Mouse (Mus musculus) megakaryocyte, adult 5-6 weeks (primary cell): ENCODE results near the gene Cux1. TPM values are rescaled to one million over a fixed set of nuclear protein-coding genes. Genes with fewer than 3 reads are reported as not detected.

ENCODE experiments used
- ATAC-seq: 2 replicates; pipeline ENCODE4 v1.8.0; 2016; ENCODE audit warnings: mild to moderate bottlenecking, inconsistent platforms; ENCODE audit not compliant: poor library complexity, severe bottlenecking
- total RNA-seq, 2 experiments: library from RNA; stranded (forward) in 1 of 2; stranded (reverse) in 1 of 2; fragments of 153-499, 151-499 nt in 1 of 2; fragments of 221-1000, 200-1000 nt in 1 of 2; gene quantifications; 2 replicates each; pipeline versions ENCODE4 v1.2.3 to v1.2.4; 2015 to 2017

The Cux1 gene
- total RNA-seq, 2 experiments from 2014 or later = 74.0 to 77.4 TPM

DNA sequence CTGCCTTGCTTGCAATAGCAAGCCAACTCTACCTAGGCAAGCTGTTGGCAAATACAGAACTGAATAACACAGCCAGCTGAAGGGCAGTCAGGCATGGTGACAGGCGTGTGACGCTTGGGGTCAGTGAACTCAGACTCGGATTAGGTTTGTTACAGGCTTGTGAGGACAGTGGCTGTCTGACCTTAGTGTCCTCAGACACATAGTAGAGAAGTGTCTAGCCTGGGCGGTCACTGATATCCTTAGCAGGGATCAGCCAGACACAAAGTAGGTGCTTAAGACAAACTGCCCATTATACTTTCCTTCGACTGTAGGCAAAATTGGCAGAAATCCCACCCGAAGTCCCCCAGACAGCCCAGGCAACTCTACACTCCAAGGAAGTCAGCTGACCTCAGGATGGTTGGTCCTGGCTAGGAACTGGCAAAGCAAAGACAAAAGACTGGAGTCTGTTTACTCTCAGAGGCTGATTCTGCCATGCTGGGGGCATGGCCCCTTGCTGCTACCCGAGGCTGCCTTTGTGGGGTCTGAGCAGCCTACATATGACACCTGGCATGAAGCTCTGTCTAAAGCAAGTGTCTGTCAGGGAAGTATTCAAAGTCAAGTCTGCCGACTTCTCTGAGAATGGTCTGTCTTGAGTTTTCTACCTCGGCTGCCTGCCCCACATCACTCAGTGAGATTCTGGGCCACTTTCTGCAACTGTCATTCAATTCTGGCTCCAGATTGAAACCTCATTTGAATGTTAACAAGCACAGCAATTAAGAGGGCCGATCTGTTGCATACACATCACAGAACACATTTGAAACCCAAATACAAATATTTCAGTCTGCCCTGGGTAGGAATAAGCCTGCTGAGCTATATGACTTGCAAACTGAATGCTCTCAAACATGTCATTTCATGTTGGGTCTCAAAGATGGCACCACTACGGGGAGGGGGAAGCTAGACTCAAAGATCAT lies 124.8 kb downstream of the Cux1 start:
- no peak for ATAC-seq

GRCm38 (mm10) chr5:136429647-136430046 lies 137.6 kb downstream of the Cux1 start:
- ATAC-seq = peak; percentile 72

DNA sequence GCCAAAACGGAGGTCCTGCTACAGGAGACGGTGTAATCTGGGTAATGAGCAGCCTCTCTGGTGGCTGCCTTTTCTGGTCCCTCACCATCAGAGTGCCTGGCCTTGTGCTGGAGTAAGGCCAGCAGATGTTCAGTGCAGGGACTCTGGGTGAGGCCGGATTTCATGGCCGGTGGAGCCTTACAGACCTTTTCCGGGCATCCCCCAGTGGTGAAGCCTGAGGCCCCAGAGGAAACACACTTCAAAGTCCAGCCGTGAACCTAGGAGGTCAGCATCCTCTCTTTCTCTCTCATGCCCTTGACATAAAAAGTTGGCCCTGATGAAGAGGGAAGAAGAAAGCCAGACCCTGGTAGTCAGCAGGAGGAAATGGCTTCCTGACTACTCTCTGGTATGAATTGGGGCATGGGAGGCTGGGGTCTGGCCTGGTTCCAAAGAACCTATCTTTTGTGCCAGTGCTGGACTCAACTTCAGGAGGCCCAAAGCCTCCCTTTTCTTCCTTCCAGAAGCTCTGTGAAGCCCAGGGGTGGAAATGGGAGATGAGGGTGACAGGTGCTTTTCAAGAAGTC lies 138.7 kb downstream of the Cux1 start:
- ATAC-seq = no peak

DNA sequence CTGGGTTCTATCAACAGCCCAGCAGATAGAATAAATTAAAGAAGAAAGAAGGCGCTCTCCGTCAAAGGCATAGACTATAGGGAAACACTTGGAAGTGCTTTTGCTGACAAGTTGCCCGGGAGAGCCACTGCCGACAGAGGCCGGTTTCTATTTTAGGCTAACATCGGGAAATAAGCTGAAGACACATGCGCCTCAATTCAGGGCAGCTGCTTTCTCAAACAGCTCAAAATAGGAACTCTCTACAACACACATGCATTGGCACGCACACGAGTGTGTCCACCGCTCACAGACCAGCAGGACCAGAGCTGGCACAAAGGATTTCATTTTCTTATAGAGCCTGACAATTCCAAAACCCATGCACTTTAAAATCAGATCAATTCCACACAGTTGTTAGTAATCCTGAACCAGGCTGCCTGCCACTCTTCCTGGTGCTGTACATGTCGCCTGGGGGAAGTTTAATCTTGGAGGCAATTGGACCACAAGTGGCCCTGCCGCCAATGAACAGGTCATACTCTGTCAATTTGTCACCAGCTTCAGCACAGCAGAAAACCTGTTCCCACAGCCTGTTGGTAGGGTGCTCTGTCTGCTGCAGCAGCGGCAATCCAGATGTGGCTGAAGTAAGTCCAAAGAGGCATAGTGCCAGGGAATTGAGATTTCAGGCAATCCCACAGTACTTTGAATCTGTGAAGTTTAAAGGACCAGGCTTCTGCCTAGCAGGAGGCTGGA lies 139.4 kb downstream of the Cux1 start:
- ATAC-seq = no peak

DNA sequence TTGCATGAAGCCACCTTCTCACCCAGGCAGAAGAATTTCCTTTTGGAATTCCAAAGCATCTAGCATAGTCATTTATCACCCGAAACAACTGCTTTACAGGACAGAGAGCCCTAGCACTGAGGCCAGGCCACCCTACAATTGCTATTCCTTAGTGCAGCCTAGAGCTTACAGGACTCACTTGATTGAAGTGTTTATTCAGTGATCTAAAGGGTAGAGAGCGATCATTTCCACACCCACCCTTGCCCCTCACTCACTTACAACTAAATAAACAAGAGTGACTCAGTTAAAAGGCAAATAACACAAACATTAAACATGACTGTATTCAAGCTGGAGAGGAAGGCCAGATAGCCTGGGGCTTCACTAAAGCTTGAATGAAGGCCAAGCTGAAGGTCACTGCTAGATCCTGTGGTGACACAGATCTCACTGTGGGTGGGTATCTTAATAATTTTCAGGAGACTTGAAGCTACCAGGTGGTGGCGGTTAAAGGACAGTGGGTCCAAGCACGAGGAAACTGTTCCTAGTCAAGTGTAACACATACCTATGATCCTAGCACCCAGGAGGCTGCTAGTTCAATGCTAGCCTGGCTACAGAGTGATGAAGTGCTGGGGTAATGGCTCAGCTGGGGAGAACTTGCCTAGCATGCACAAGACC lies 140.0 kb downstream of the Cux1 start:
- ATAC-seq = no peak

GRCm38 (mm10) chr5:136422948-136423347 lies 144.3 kb downstream of the Cux1 start:
- ATAC-seq = no peak

DNA sequence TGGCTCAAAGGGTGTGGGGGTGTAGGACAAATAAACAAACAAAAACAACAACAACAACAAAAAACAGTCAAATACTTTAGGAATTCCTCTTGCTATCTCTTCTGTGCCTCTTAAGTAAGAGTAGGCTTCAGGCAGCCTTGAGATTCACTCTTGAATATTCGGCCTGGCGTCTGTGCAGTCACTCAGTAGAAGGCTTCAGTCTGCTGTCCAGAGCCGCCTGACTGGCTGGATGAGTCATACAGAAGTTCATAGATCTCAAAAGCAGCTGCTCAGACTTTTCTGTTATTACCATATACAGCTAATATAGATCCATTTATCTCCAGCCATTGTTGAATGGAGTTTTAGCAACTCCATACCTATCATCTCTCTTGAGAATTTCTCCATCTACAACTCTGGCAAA lies 145.4 kb downstream of the Cux1 start:
- no peak for ATAC-seq

GRCm38 (mm10) chr5:136421316-136421715 lies 146.0 kb downstream of the Cux1 start:
- no peak for ATAC-seq

- ATAC-seq = no peak
Measured at GRCm38 (mm10) chr5:136420342-136420741, 146.9 kb downstream of the Cux1 start.

GRCm38 (mm10) chr5:136417891-136418290 lies 149.4 kb downstream of the Cux1 start:
- ATAC-seq = no peak

DNA sequence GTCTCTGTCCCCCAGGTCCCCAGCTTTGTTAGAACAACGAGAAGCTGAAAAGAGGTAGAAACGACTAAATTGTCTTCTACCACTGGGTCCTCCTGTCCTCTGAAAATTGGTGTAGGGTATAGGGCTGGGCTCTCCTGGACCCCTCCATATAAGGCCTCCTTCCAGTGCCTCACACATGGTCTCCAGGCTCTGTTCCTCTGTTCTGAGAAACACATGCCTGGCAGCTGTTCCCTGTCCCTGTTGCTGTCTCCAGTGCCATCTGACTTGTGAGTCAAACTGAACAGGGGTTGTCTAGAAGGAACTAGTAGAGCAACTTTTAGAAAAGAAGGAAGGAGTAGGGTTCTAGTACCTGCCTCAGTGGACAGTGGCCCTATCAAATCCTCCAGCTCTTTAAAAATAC lies 152.8 kb downstream of the Cux1 start:
- no peak for ATAC-seq

DNA sequence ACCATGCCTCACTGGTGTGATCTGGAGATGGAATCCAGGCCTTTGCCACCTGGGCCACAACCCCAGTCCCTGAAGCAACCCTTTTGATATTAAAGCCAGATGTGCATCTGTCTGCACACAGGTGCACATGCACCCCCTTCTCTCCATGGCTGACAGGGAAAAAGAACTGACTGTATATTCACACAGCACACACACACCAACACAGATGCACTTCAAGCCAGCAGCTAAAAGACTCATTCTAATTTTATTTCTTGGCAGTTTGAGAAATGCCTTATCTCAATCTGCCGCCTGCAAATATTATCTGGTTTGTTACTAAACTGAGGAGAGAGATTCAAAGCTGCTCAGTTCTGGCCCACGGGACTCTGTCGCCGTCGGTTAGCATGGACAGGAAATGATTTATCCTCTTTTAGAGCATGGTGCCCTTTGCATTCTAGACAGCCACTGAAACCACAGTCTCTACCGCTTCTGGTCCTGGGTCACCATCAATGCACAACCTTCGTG lies 156.6 kb downstream of the Cux1 start:
- ATAC-seq = no peak

GRCm38 (mm10) chr5:136406357-136406756 lies 160.9 kb downstream of the Cux1 start:
- ATAC-seq = no peak

DNA sequence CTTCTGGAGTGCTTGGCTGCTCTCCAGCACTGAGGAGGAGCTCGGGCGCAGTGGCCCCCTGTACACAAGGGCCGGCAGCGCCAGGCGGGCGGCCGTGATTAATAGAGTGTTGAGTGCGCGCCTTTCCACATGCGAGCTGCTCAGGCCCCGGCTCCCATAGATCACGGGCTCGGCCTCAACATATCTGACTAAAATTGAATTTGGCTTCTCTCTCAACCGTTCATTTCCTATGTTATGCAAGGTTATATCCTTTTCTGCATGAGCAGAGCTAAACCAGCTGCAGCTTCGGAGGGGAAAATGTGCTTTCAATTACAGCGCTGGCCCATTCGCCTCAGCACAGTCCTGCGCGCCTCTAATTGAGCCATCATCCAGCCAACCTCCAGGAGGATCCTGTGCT lies 163.7 kb downstream of the Cux1 start:
- ATAC-seq = peak; percentile 38; the same call in 1 of the 2 replicates

GRCm38 (mm10) chr5:136402622-136403564 lies 164.4 kb downstream of the Cux1 start:
- ATAC-seq = peak; percentile 73

DNA sequence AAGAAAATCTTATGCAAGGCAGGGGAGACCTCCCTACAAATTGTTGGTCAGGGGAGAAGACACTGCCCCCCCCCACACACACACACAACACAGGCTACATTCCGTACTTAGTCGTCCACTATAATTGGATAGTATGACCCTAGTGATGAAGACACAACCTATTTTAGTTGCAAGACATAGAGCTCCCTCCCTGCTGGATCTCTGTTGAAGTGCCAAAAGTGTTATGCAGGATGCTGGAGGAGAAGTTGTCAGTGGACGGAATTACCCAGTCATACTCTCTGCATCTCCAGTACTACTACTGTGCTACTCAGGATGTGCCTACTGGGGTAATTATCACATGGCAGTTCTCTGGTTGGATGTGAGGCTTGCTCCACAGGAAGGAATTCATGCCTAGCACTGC lies 168.6 kb downstream of the Cux1 start:
- ATAC-seq = no peak

DNA sequence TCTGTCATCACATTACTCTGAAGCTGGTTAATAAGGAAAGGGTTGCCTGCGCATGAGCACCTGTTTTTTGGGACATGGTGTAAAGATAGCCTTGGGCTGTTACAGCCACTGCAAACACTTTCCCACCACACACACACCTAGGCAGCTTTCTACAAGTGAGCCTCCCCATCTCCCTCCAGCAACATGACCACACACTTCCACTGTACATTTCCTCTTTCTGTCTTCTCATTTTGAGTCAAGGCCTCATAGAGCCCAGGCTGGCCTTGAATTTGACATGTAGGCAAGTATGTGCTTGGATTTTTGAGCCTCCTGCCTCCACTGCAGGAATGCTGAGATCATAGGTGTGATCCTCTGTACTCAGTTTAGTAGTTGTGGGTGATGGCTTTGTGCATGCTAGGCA lies 170.6 kb downstream of the Cux1 start:
- peak; percentile 74 for ATAC-seq

DNA sequence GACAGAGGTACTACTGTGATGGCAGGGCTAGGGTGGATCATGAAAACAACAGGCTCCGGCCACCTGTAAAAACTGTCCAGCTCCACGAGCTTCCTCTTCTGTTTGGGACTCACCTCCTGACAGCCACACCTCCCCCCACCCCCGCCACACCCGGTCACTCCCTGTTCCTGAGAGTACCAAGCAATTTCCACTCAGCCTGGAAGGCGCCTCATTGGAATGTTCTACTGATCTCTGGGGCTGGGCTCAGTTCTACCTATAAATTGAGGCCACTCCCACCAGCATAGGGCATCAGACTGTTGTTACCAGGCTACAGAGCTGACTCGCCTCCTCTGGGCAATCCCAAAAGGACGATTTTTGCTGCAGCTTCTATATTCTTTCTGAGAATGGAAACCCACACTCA lies 171.0 kb downstream of the Cux1 start:
- no peak for ATAC-seq

- ATAC-seq = no peak
Measured at GRCm38 (mm10) chr5:136395600-136396195, 171.6 kb downstream of the Cux1 start.
